Mouse (Mus musculus) midbrain, embryonic 14.5 days (tissue): ENCODE measurements around the gene Akap13. TPM values are rescaled to one million over a fixed set of nuclear protein-coding genes. Genes with fewer than 3 reads are reported as not detected.

Source experiments
- ATAC-seq: fragments of 200-750 bp; cut with Nextera tagmentation; 2 replicates; pipeline ENCODE4 v1.8.0; 2017; ENCODE audit warnings: moderate number of reproducible peaks, moderate library complexity; ENCODE audit not compliant: low FRiP score, low TSS enrichment
- DNase-seq: peaks from one replicate; pipeline ENCODE4 v3.0.0-alpha.2; 2015
- H3K27ac ChIP-seq: fragments of 300-500 bp; sonication (generic); replicated peaks from 2 replicates; pipeline ENCODE4 v1.5.1; 2014; ENCODE audit warnings: mild to moderate bottlenecking, low read depth, low read length, moderate library complexity
- H3K27me3 ChIP-seq: fragments of 300-500 bp; sonication (generic); 2 replicates; pipeline ENCODE4 v1.6.1; 2014; ENCODE audit warnings: low read length, control low read depth, mixed read lengths; ENCODE audit not compliant: control insufficient read depth, insufficient read depth
- H3K36me3 ChIP-seq: fragments of 300-500 bp; sonication (generic); 2 replicates; pipeline ENCODE4 v1.6.1; 2014; ENCODE audit warnings: low read length, control low read depth; ENCODE audit not compliant: control insufficient read depth, insufficient read depth
- H3K4me1 ChIP-seq: fragments of 300-500 bp; sonication (generic); 2 replicates; pipeline ENCODE4 v1.6.1; 2014; ENCODE audit warnings: mild to moderate bottlenecking, antibody characterized with exemption, low read length, control low read depth; ENCODE audit not compliant: control insufficient read depth, insufficient read depth
- H3K4me2 ChIP-seq: fragments of 300-500 bp; sonication (generic); 2 replicates; pipeline ENCODE4 v1.6.1; 2014; ENCODE audit warnings: mild to moderate bottlenecking, low read length, moderate library complexity
- H3K4me3 ChIP-seq: fragments of 300-500 bp; sonication (generic); replicated peaks from 2 replicates; pipeline ENCODE4 v1.5.1; 2014; ENCODE audit warnings: low read depth, low read length
- H3K9ac ChIP-seq: fragments of 300-500 bp; sonication (generic); replicated peaks from 2 replicates; pipeline ENCODE4 v1.6.1; 2014; ENCODE audit warnings: mild to moderate bottlenecking, low read length, moderate library complexity
- H3K9me3 ChIP-seq: fragments of 300-500 bp; sonication (generic); 2 replicates; pipeline ENCODE4 v1.6.1; 2016; ENCODE audit warnings: low read length, control low read depth, mixed read lengths; ENCODE audit not compliant: control insufficient read depth
- WGBS: fragments of 180-500 bp; shearing (Covaris S2); extraction: QIAGEN DNeasy Blood & Tissue Kit; methylation state at CpG from one replicate; pipeline ENCODE4 v1.1.7; 2014; 5-methylcytosine and 5-hydroxymethylcytosine counted together
- polyA plus RNA-seq: library from polyadenylated mRNA; unstranded; fragments of >200 nt; fragmentation: Nextera tagmentation; extraction: Ambion mirVana; gene quantifications from 2 replicates; pipeline ENCODE4 v1.2.1, GENCODE M21; 2014

Akap13 gene
- polyA plus RNA-seq: 17.1 and 18.9 TPM in 2 replicates

DNA sequence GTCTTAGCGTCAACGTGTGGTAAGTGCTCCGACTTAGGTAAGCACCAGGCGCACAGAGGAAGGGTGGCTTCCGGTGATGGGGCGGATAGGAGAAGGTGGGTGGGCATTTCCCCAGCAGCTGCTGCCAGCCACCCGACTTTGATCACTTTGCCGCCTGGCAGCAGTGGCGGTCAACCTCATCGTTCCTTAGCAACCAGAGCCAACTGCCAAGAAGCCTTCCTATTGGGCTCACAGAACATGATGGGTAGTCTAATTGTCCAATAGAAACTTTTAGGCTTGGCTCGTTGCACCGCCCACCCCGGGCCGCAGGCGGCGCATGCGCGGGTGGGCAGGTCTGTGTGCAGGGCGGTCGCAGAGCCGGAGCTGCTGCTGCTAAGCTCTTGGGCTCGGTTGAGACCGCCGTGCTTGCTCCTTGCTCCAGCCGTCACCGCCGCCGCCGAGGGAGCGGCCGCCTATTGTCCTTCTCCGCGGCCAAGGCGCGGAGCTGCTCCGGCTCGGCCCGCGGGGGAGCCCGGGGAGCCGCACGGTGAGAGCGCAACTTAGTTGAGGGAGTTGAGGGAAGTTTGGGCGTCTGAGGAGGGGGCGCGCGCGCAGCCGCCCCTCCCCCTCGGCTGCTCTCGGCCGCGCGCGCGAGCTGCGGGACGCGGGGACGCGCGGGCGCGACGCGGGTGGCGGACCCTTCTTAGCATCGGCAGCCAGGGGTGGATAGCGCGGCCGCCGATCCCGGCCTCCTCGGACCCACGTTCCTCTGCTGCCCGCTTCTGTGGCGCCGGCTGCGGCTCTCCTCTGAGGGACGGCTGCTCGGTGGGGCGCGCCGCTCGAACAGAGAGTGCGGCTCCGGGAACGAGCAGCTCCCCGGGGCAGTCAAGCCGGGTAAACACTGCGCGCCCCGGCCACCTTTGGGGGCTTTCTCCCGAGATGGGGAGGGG lies at the start of gene Akap13:
TSS of gene Akap13 (plus strand) at position 312 of the 929 bp plus-strand sequence.
- Histone ChIP-seq H3K4me2 (peak within 1 kb of the TSS; percentile 65), H3K36me3 (no peaks in the 10 kb centered on the region), H3K27me3 (no peaks in the 10 kb centered on the region), H3K4me3 (peak within 1 kb of the TSS; percentile 86), H3K9me3 (no peaks in the 10 kb centered on the region), H3K27ac (peak within 1 kb of the TSS; percentile 94), H3K9ac (peak within 1 kb of the TSS; percentile 78), H3K4me1 (peaks cover 11% of the 10 kb centered on the region; the same call in 1 of the 2 replicates)
- WGBS: under 1% methylated on average over 66 of the region's 94 CpGs
- DNase-seq: peak; percentile 98
- peak; percentile 100 for ATAC-seq

DNA sequence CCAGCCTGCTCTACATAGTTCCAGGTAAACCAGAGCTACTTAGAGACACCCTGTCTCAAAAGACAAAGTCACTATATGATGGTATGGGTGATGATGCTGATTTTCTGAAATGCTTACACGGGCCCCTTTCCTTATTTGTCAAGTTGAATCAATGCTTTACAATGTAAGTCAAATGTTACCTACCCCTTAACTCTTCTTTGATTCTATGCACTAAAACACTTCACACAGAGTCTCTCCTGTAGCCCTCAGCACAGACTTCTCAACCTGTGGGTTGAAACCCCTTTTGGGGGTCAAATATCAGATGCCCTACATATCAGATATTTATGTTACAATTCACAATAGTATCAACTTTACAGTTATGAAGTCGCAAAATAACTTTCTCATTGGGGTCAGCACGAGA lies 44.7 kb upstream of the Akap13 start:
- no peak overlapping the region for H3K9ac ChIP-seq
- ATAC-seq (no peak), DNase-seq (no peak)
- no peaks in the 10 kb centered on the region for H3K36me3 ChIP-seq
- no peaks in the 10 kb centered on the region for H3K27me3 ChIP-seq
- H3K27ac ChIP-seq: no peak overlapping the region
- no peak overlapping the region for H3K4me2 ChIP-seq
- no peak overlapping the region for H3K4me3 ChIP-seq
- no peaks in the 10 kb centered on the region for H3K9me3 ChIP-seq
- 88% methylated on average over 3 of the region's 3 CpGs for WGBS
- no peaks in the 10 kb centered on the region for H3K4me1 ChIP-seq

DNA sequence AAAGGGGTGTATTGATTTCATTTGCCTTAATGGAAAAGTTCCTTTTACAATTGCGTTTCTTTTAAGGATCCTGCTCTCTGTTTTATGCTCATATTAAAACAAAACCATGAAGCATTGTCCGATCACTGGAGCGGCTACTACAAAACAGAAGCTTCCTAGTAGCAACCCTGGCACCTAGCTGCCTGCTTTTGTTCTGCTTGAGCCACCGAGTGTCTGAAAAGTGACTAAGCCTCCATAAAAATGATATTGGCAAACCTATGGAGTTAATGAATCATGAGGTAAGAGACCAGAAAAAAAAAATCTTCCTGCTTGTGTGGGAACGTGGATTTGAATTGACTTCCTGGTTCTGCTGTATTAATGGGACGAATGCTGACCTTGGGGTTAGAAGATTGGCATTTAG lies 44.1 kb upstream of the Akap13 start:
- H3K9ac ChIP-seq: no peak overlapping the region
- H3K4me1 ChIP-seq: no peaks in the 10 kb centered on the region
- WGBS: 69% methylated on average over 6 of the region's 6 CpGs
- no peak for ATAC-seq
- DNase-seq: no peak
- no peaks in the 10 kb centered on the region for H3K27me3 ChIP-seq
- no peaks in the 10 kb centered on the region for H3K36me3 ChIP-seq
- H3K4me2 ChIP-seq: no peak overlapping the region
- no peak overlapping the region for H3K27ac ChIP-seq
- no peak overlapping the region for H3K4me3 ChIP-seq
- no peaks in the 10 kb centered on the region for H3K9me3 ChIP-seq

DNA sequence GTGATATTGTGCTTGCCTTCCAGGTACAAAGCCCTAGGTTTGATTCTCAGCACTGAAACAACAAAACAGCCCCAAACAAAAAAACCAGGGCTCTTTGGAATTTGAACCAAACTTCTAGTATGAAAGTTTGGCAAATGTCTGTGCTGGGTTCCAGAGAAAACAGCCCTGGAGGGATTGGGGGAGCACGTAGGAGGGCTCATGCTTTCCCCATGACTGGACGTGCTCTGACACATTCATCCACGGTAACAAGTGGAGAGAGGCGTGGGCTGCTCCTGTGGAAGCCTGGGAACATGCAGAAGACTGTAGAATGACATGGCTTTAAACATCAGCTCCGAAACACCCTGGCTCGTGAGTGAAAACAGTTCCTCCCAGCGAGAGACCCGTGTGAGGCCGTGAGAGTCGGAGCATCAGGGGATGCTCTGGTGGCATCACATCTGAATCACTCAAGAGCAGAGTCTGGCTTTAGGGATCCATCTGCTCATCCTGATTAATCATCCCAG lies 43.3 kb upstream of the Akap13 start:
- ATAC-seq (no peak), DNase-seq (no peak)
- no peak overlapping the region for H3K4me3 ChIP-seq
- no peak overlapping the region for H3K27ac ChIP-seq
- no peak overlapping the region for H3K4me2 ChIP-seq
- H3K9ac ChIP-seq: no peak overlapping the region
- H3K9me3 ChIP-seq: no peaks in the 10 kb centered on the region
- no peaks in the 10 kb centered on the region for H3K27me3 ChIP-seq
- H3K4me1 ChIP-seq: no peaks in the 10 kb centered on the region
- 87% methylated on average over 10 of the region's 10 CpGs for WGBS
- H3K36me3 ChIP-seq: no peaks in the 10 kb centered on the region

DNA sequence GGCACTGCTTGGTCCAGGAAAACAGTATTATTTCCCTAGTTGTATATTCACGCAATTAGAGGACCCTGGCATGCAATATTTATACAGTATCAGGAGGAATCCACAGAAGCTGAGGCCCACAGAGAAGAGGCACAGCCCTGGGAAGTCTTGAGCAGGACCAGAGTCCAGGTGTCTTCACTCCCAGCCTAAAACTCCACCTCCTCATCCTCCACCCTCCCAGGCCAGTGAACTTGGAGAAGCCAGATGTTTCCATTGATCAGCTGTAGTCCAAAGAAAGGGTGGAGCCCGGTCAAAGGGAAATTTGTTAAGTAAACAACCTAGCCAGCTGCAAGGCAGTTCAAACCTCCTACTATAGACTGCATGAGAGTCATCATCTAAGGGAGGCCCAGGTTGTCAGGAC lies 42.8 kb upstream of the Akap13 start:
- Histone ChIP-seq H3K4me3 (no peak overlapping the region), H3K36me3 (no peaks in the 10 kb centered on the region), H3K27me3 (no peaks in the 10 kb centered on the region), H3K27ac (no peak overlapping the region), H3K9me3 (no peaks in the 10 kb centered on the region), H3K4me2 (no peak overlapping the region), H3K9ac (no peak overlapping the region), H3K4me1 (no peaks in the 10 kb centered on the region)
- ATAC-seq: no peak
- 93% methylated on average over 2 of the region's 2 CpGs for WGBS
- DNase-seq: no peak

DNA sequence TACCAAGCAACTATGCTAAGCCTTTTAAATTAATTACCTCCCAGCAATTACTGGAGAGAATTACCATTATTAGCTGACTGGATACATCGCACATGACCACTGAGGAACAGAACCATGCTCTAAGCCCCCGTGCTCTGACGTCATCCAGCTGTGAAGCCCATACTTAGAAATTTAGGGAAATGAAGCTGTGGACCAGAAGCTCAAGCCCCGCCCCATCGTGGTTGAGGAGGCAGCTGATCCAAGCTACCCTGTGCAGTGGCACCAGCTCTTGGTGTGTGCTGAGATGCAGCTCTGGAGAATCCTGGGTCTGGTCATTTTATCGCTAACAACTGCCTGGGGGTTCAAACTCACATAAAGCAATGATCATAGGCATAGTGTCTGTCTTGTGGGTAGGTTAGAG lies 41.4 kb upstream of the Akap13 start:
- no peak overlapping the region for H3K4me3 ChIP-seq
- no peak overlapping the region for H3K4me2 ChIP-seq
- no peaks in the 10 kb centered on the region for H3K4me1 ChIP-seq
- no peaks in the 10 kb centered on the region for H3K27me3 ChIP-seq
- no peaks in the 10 kb centered on the region for H3K9me3 ChIP-seq
- ATAC-seq: no peak
- H3K9ac ChIP-seq: no peak overlapping the region
- no peaks in the 10 kb centered on the region for H3K36me3 ChIP-seq
- no peak overlapping the region for H3K27ac ChIP-seq
- 38% methylated on average over 6 of the region's 6 CpGs for WGBS
- DNase-seq: no peak

DNA sequence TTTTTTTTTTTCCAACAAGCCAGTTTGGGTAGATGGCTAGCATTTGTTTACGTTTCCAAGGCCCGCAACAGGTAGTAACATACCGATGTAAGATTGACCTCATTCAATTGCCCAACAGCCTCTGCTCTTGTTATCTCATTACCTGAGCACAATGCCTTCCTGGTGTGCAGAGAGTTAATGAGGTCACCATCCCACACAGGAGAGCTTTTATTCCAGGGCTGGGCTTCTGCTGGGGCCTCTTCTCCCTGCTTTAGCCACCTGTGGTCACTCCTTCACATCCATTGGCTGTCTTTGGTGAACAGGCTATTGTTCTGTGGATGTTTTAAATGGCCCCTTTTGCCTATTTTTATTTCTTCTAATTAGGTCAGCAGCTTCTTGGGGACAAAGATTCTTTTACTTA lies 41.0 kb upstream of the Akap13 start:
- no peaks in the 10 kb centered on the region for H3K9me3 ChIP-seq
- no peak overlapping the region for H3K4me3 ChIP-seq
- no peaks in the 10 kb centered on the region for H3K36me3 ChIP-seq
- WGBS: 38% methylated on average over 3 of the region's 3 CpGs
- ATAC-seq (no peak), DNase-seq (no peak)
- no peaks in the 10 kb centered on the region for H3K4me1 ChIP-seq
- H3K4me2 ChIP-seq: no peak overlapping the region
- no peak overlapping the region for H3K9ac ChIP-seq
- H3K27ac ChIP-seq: no peak overlapping the region
- H3K27me3 ChIP-seq: no peaks in the 10 kb centered on the region

DNA sequence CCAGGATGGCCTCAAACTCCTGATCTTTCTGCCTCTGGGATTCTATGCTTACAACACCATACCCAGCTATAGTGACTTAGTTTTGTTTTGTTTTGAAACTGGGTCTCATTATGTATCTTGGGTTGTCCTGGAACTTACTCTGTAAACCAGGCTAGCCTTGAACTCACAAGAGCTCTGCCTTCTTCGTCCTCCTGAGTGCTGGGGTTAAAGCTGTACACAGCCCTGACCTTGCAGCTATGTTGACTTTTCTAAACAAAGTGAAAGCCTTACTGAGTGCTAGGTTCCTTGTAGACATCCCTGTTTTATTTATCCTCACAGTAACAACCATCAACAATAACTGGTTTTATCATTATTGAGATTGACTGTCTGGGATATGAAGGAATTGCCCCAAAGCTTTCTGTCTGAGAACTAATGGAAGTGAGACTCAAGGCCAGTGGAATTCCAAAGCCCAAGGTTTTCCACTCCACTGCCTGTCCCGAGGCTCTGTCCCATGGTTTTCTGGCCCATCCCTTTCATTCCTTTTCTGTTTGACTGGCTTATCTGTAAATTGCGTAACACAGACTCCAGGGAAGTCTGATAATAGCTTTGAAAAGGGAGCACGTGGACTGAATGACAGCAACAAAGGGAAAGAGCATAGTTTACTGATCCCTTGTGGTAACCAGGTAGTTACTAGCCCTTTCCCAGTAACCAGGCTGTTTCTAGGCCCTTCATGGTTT lies 40.0 kb upstream of the Akap13 start:
- Histone ChIP-seq H3K27me3 (no peaks in the 10 kb centered on the region), H3K27ac (no peak overlapping the region), H3K4me3 (no peak overlapping the region), H3K4me1 (no peaks in the 10 kb centered on the region), H3K36me3 (no peaks in the 10 kb centered on the region), H3K9me3 (no peaks in the 10 kb centered on the region), H3K9ac (no peak overlapping the region), H3K4me2 (no peak overlapping the region)
- no peak for DNase-seq
- ATAC-seq: no peak
- WGBS: 30% methylated on average over 4 of the region's 4 CpGs
